Mouse (Mus musculus) G1E (cell line): Measurements from ENCODE around the gene Rmnd5a. TPM values are rescaled to one million over a fixed set of nuclear protein-coding genes. Genes with fewer than 3 reads are reported as not detected.
A peak's percentile ranks its signal among the peaks of the same experiment; 100 is the strongest.

Source experiments
- ATAC-seq: 2 replicates; pipeline ENCODE4 v1.8.0; 2016; ENCODE audit warnings: mild to moderate bottlenecking; ENCODE audit not compliant: insufficient number of reproducible peaks, poor library complexity, low FRiP score, severe bottlenecking; ENCODE audit errors: extremely low read depth
- DNase-seq: peaks from one replicate; pipeline ENCODE4 v3.0.0; 2012; ENCODE audit warnings: low spot score
- H3K27me3 ChIP-seq: 2 replicates; pipeline ENCODE4 v1.6.1; 2012; ENCODE audit warnings: mild to moderate bottlenecking, low read length, inconsistent platforms; ENCODE audit not compliant: insufficient read depth
- H3K36me3 ChIP-seq: replicated peaks from 2 replicates; pipeline ENCODE3; 2012; ENCODE audit warnings: mild to moderate bottlenecking, inconsistent platforms
- H3K4me1 ChIP-seq: 2 replicates; pipeline ENCODE4 v1.6.1; 2012; ENCODE audit warnings: low read depth, low read length, inconsistent platforms, mixed read lengths; ENCODE audit not compliant: insufficient read depth
- H3K4me3 ChIP-seq: 2 replicates; pipeline ENCODE4 v1.5.1; 2012; ENCODE audit warnings: low read depth, mild to moderate bottlenecking, inconsistent platforms, low read length, moderate library complexity, mixed read lengths
- H3K9me3 ChIP-seq: replicated peaks from 2 replicates; pipeline ENCODE4 v1.6.1; 2012; ENCODE audit warnings: inconsistent platforms
- CTCF ChIP-seq: IDR thresholded peaks from 2 replicates; pipeline ENCODE4 v1.5.1; 2012; ENCODE audit warnings: low read depth, low read length, inconsistent platforms, mixed read lengths
- GATA1 ChIP-seq: IDR thresholded peaks from 2 replicates; pipeline ENCODE4 v1.6.1; 2012; ENCODE audit warnings: borderline replicate concordance, low read length, inconsistent platforms, mixed read lengths
- GATA2 ChIP-seq: IDR thresholded peaks from 2 replicates; pipeline ENCODE4 v1.6.1; 2012; ENCODE audit warnings: low read depth, low read length, inconsistent platforms, borderline replicate concordance
- POLR2AphosphoS5 ChIP-seq: IDR thresholded peaks from 2 replicates; pipeline ENCODE4 v1.6.1; 2012; ENCODE audit warnings: low read depth, low read length, inconsistent platforms; ENCODE audit not compliant: insufficient replicate concordance
- TAL1 ChIP-seq: conservative IDR thresholded peaks from 2 replicates; pipeline ENCODE4 v1.6.1; 2012; ENCODE audit warnings: low read depth, low read length, inconsistent platforms, mixed read lengths
- polyA plus RNA-seq: library from polyadenylated mRNA; stranded (reverse); fragments of >175 nt; gene quantifications from 2 replicates; pipeline ENCODE4 v1.2.3, GENCODE M21; 2012
- total RNA-seq, 2 experiments: library from RNA; stranded (forward) in 1 of 2; stranded (reverse) in 1 of 2; fragments of 200-1000 nt in 1 of 2; fragments of >200 nt in 1 of 2; fragmentation: Nextera tagmentation in 1 of 2; gene quantifications; 2 replicates each; pipeline ENCODE4 v1.2.3; 2014 to 2017

The Rmnd5a gene
- 89.4 and 90.3 TPM in 2 replicates for total RNA-seq (2014; fragmentation: Nextera tagmentation)
- 51.9 and 65.9 TPM in 2 replicates for total RNA-seq (2017)
- polyA plus RNA-seq, result 7.4 and 7.8 TPM in 2 replicates

GRCm38 (mm10) chr6:71440492-71441250 is at the start of gene Rmnd5a:
Rmnd5a (minus strand) TSS chr6:71440637.
- no peaks in the 10 kb centered on the region for H3K9me3 ChIP-seq
- TF ChIP-seq POLR2AphosphoS5 (no peak), CTCF (no peak), TAL1 (no peak), GATA2 (no peak), GATA1 (no peak)
- peak within 1 kb of the TSS; percentile 96 for H3K4me3 ChIP-seq
- peak; percentile 96 for DNase-seq
- no peaks in the 10 kb centered on the region for H3K36me3 ChIP-seq
- H3K27me3 ChIP-seq, result no peaks in the 10 kb centered on the region
- ATAC-seq, result peak; percentile 96
- H3K4me1 ChIP-seq, result peaks cover 46% of the 10 kb centered on the region

GRCm38 (mm10) chr6:71487966-71488365 is 47.5 kb upstream of the Rmnd5a start:
- Histone ChIP-seq H3K27me3 (peaks cover 20% of the 10 kb centered on the region), H3K9me3 (no peaks in the 10 kb centered on the region), H3K4me3 (no peak overlapping the region), H3K36me3 (no peaks in the 10 kb centered on the region), H3K4me1 (peaks cover 9% of the 10 kb centered on the region; the same call in 1 of the 2 replicates)
- TF ChIP-seq GATA2 (no peak), TAL1 (no peak), GATA1 (no peak), CTCF (no peak), POLR2AphosphoS5 (no peak)
- ATAC-seq (no peak), DNase-seq (no peak)

- Histone ChIP-seq H3K4me1 (peaks cover 4% of the 10 kb centered on the region; the same call in 1 of the 2 replicates), H3K9me3 (no peaks in the 10 kb centered on the region), H3K36me3 (no peaks in the 10 kb centered on the region), H3K4me3 (no peak overlapping the region), H3K27me3 (peaks cover 20% of the 10 kb centered on the region)
- ATAC-seq, result no peak
- no peak for DNase-seq
- TF ChIP-seq GATA1, result no peak
- no peak for TF ChIP-seq TAL1
- TF ChIP-seq GATA2, result no peak
- no peak for TF ChIP-seq CTCF
- TF ChIP-seq POLR2AphosphoS5, result no peak
These were observed 46.4 kb upstream of the Rmnd5a start for GRCm38 (mm10) chr6:71486867-71487266.

DNA sequence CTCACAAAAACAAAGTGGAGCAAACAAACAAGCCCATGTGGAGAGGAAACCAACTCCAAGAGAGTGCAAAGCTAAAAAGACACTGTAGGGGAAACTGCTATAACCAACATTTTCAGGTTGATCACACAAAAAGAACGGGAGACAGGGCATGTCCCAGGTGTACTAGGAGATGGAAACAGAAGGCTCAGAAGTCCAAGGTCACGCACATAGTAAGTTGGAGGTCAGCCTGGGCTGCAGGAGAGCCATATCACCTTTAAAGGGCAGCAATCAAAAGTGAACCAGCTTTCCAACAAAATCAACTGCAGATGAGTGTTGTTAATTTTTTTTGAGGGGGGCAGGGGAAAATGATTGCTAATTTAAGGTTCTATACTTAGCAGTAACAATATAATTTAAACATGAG is 45.8 kb upstream of the Rmnd5a start:
- no peak for TF ChIP-seq GATA1
- TF ChIP-seq POLR2AphosphoS5, result no peak
- TF ChIP-seq GATA2, result no peak
- TF ChIP-seq CTCF, result no peak
- ATAC-seq (no peak), DNase-seq (no peak)
- H3K9me3 ChIP-seq, result no peaks in the 10 kb centered on the region
- H3K4me1 ChIP-seq, result peaks cover 4% of the 10 kb centered on the region; the same call in 1 of the 2 replicates
- no peak overlapping the region for H3K4me3 ChIP-seq
- H3K27me3 ChIP-seq, result peaks cover 20% of the 10 kb centered on the region
- no peaks in the 10 kb centered on the region for H3K36me3 ChIP-seq

DNA sequence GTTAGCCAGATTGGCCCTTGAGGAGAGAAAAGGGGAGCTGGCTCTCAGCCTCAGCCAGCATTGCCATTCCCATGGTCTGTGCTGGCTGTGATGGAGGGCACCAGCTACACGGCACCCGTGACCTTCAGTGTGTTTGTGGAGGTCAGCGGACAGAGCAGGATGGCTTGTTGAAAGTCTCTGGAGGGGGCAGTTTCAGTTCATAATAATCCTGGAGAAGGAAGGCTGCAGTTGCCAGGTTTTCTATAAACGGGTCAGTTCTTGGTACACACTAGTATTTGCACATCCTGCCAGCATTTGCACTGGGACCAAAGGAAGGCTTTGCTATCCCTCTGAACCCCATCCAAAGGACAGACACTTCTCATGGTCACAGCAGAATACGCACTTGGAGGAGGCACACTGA is 44.8 kb upstream of the Rmnd5a start:
- Histone ChIP-seq H3K27me3 (peaks cover 22% of the 10 kb centered on the region), H3K4me1 (peaks cover 4% of the 10 kb centered on the region; the same call in 1 of the 2 replicates), H3K36me3 (no peaks in the 10 kb centered on the region), H3K9me3 (no peaks in the 10 kb centered on the region), H3K4me3 (no peak overlapping the region)
- no peak for ATAC-seq
- no peak for DNase-seq
- no peak for TF ChIP-seq CTCF
- no peak for TF ChIP-seq GATA1
- no peak for TF ChIP-seq TAL1
- no peak for TF ChIP-seq POLR2AphosphoS5
- no peak for TF ChIP-seq GATA2

DNA sequence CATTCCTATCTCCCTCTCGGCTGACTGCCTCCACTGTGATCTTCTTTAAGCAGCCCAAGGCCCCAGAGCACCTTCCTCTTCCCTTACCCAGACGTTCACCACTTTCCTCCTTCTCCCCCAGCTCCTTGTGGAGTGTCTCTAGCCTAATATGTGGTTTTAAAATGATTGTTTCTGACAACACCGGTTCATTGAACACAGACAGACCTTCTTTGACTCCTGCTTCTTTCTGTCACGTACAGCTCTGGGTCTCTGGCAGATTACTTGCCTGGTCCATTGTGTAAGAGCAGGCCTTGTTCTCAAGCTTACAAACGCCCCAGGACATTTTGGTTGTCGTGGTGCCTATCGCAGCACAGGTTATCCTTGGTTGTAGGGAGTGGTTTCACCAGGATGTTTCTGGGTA is 40.7 kb upstream of the Rmnd5a start:
- H3K4me3 ChIP-seq, result no peak overlapping the region
- ATAC-seq (no peak), DNase-seq (no peak)
- H3K4me1 ChIP-seq, result no peaks in the 10 kb centered on the region
- peaks cover 24% of the 10 kb centered on the region for H3K27me3 ChIP-seq
- H3K9me3 ChIP-seq, result no peaks in the 10 kb centered on the region
- H3K36me3 ChIP-seq, result no peaks in the 10 kb centered on the region
- no peak for TF ChIP-seq POLR2AphosphoS5
- TF ChIP-seq CTCF, result no peak
- TF ChIP-seq TAL1, result no peak
- no peak for TF ChIP-seq GATA2
- no peak for TF ChIP-seq GATA1
